Mouse (Mus musculus): Measurements from ENCODE around the gene Optc. TPM values are rescaled to one million over a fixed set of nuclear protein-coding genes. Genes with fewer than 3 reads are reported as not detected.

The Optc gene
- polyA plus RNA-seq, 1 experiment from 2014 or later, result 0.31 TPM

GRCm38 (mm10) chr1:133887044-133887443 lies 20.8 kb downstream of the Optc start:
- H3K9ac ChIP-seq (replicated peaks; ENCODE audit: low read depth), result no peak overlapping the region
- H3K4me2 ChIP-seq (replicated peaks; ENCODE audit: low read depth, low read length), result no peak overlapping the region
- 30% methylated on average over 8 of the region's 8 CpGs for WGBS
- no peak for TF ChIP-seq EP300 (IDR thresholded peaks at IDR 0.05)
- no peaks in the 10 kb centered on the region for H3K9me3 ChIP-seq (ENCODE audit: low read length)
- DNase-seq (ENCODE audit: low spot score), result no peak
- H3K27me3 ChIP-seq (replicated peaks; ENCODE audit: insufficient read depth, low read length), result no peaks in the 10 kb centered on the region
- ATAC-seq, result no peak
- H3K4me3 ChIP-seq (ENCODE audit: low read depth, low read length), result no peak overlapping the region
- peaks cover 9% of the 10 kb centered on the region for H3K4me1 ChIP-seq (ENCODE audit: insufficient read depth, low read depth, low read length)
- no peak overlapping the region for H3K27ac ChIP-seq (ENCODE audit: low read length)
- H3K36me3 ChIP-seq (ENCODE audit: insufficient read depth, low read length), result no peaks in the 10 kb centered on the region

GRCm38 (mm10) chr1:133886431-133886830 lies 21.4 kb downstream of the Optc start:
- Histone ChIP-seq H3K9ac (replicated peaks; ENCODE audit: low read depth) (no peak overlapping the region), H3K4me1 (ENCODE audit: insufficient read depth, low read depth, low read length) (peaks cover 9% of the 10 kb centered on the region), H3K27me3 (replicated peaks; ENCODE audit: insufficient read depth, low read length) (no peaks in the 10 kb centered on the region), H3K4me3 (ENCODE audit: low read depth, low read length) (no peak overlapping the region), H3K4me2 (replicated peaks; ENCODE audit: low read depth, low read length) (no peak overlapping the region), H3K27ac (ENCODE audit: low read length) (no peak overlapping the region), H3K36me3 (ENCODE audit: insufficient read depth, low read length) (no peaks in the 10 kb centered on the region), H3K9me3 (ENCODE audit: low read length) (no peaks in the 10 kb centered on the region)
- TF ChIP-seq CTCF (IDR thresholded peaks at IDR 0.05) (no peak), EP300 (IDR thresholded peaks at IDR 0.05) (no peak)
- no peak for DNase-seq (ENCODE audit: low spot score)
- ATAC-seq, result no peak
- 58% methylated on average over 6 of the region's 6 CpGs for WGBS

- H3K9me3 ChIP-seq (ENCODE audit: low read length), result no peaks in the 10 kb centered on the region
- no peak overlapping the region for H3K9ac ChIP-seq (replicated peaks; ENCODE audit: low read depth)
- 88% methylated on average over 4 of the region's 7 CpGs for WGBS
- no peak for ATAC-seq
- no peak overlapping the region for H3K27ac ChIP-seq (ENCODE audit: low read length)
- no peak overlapping the region for H3K4me3 ChIP-seq (ENCODE audit: low read depth, low read length)
- H3K36me3 ChIP-seq (ENCODE audit: insufficient read depth, low read length), result no peaks in the 10 kb centered on the region
- H3K4me2 ChIP-seq (replicated peaks; ENCODE audit: low read depth, low read length), result no peak overlapping the region
- DNase-seq (ENCODE audit: low spot score), result no peak
- H3K27me3 ChIP-seq (replicated peaks; ENCODE audit: insufficient read depth, low read length), result no peaks in the 10 kb centered on the region
- peaks cover 9% of the 10 kb centered on the region for H3K4me1 ChIP-seq (ENCODE audit: insufficient read depth, low read depth, low read length)
- TF ChIP-seq CTCF (IDR thresholded peaks at IDR 0.05) (no peak), EP300 (IDR thresholded peaks at IDR 0.05) (no peak)
These were observed 22.0 kb downstream of the Optc start for GRCm38 (mm10) chr1:133885811-133886210.

GRCm38 (mm10) chr1:133884746-133885145 lies 23.1 kb downstream of the Optc start:
- H3K27ac ChIP-seq (ENCODE audit: low read length), result no peak overlapping the region
- no peaks in the 10 kb centered on the region for H3K36me3 ChIP-seq (ENCODE audit: insufficient read depth, low read length)
- H3K9me3 ChIP-seq (ENCODE audit: low read length), result no peaks in the 10 kb centered on the region
- DNase-seq (ENCODE audit: low spot score) (no peak), ATAC-seq (no peak)
- H3K4me1 ChIP-seq (ENCODE audit: insufficient read depth, low read depth, low read length), result peaks cover 2% of the 10 kb centered on the region; the same call in 1 of the 2 replicates
- H3K9ac ChIP-seq (replicated peaks; ENCODE audit: low read depth), result no peak overlapping the region
- WGBS, result 59% methylated on average over 9 of the region's 9 CpGs
- no peaks in the 10 kb centered on the region for H3K27me3 ChIP-seq (replicated peaks; ENCODE audit: insufficient read depth, low read length)
- no peak for TF ChIP-seq CTCF (IDR thresholded peaks at IDR 0.05)
- TF ChIP-seq EP300 (IDR thresholded peaks at IDR 0.05), result no peak
- no peak overlapping the region for H3K4me2 ChIP-seq (replicated peaks; ENCODE audit: low read depth, low read length)
- H3K4me3 ChIP-seq (ENCODE audit: low read depth, low read length), result no peak overlapping the region

GRCm38 (mm10) chr1:133884090-133884489 lies 23.7 kb downstream of the Optc start:
- no peaks in the 10 kb centered on the region for H3K9me3 ChIP-seq (ENCODE audit: low read length)
- H3K36me3 ChIP-seq (ENCODE audit: insufficient read depth, low read length), result no peaks in the 10 kb centered on the region
- no peaks in the 10 kb centered on the region for H3K27me3 ChIP-seq (replicated peaks; ENCODE audit: insufficient read depth, low read length)
- ATAC-seq (no peak), DNase-seq (ENCODE audit: low spot score) (no peak)
- no peak overlapping the region for H3K9ac ChIP-seq (replicated peaks; ENCODE audit: low read depth)
- no peak overlapping the region for H3K4me2 ChIP-seq (replicated peaks; ENCODE audit: low read depth, low read length)
- TF ChIP-seq EP300 (IDR thresholded peaks at IDR 0.05), result no peak
- TF ChIP-seq CTCF (IDR thresholded peaks at IDR 0.05), result no peak
- 54% methylated on average over 6 of the region's 6 CpGs for WGBS
- no peak overlapping the region for H3K4me3 ChIP-seq (ENCODE audit: low read depth, low read length)
- no peak overlapping the region for H3K27ac ChIP-seq (ENCODE audit: low read length)
- no peaks in the 10 kb centered on the region for H3K4me1 ChIP-seq (ENCODE audit: insufficient read depth, low read depth, low read length)

- no peak for TF ChIP-seq EP300 (IDR thresholded peaks at IDR 0.05)
- no peak for TF ChIP-seq CTCF (IDR thresholded peaks at IDR 0.05)
- WGBS, result 42% methylated on average over 11 of the region's 11 CpGs
- no peak for DNase-seq (ENCODE audit: low spot score)
- H3K9ac ChIP-seq (replicated peaks; ENCODE audit: low read depth), result no peak overlapping the region
- H3K27me3 ChIP-seq (replicated peaks; ENCODE audit: insufficient read depth, low read length), result no peaks in the 10 kb centered on the region; the same call in 1 of the 2 replicates
- H3K36me3 ChIP-seq (ENCODE audit: insufficient read depth, low read length), result no peaks in the 10 kb centered on the region
- ATAC-seq, result no peak
- no peaks in the 10 kb centered on the region for H3K4me1 ChIP-seq (ENCODE audit: insufficient read depth, low read depth, low read length)
- no peak overlapping the region for H3K4me2 ChIP-seq (replicated peaks; ENCODE audit: low read depth, low read length)
- H3K4me3 ChIP-seq (ENCODE audit: low read depth, low read length), result no peak overlapping the region
- no peak overlapping the region for H3K27ac ChIP-seq (ENCODE audit: low read length)
- no peaks in the 10 kb centered on the region for H3K9me3 ChIP-seq (ENCODE audit: low read length)
These were observed 25.2 kb downstream of the Optc start for GRCm38 (mm10) chr1:133882283-133883217.

All from lung, postnatal 0 days (tissue).